Mouse (Mus musculus) cerebellum, postnatal 4 days (tissue): ENCODE results near the gene Arid5b.
A peak's percentile ranks its signal among the peaks of the same experiment; 100 is the strongest.

Source experiments
- DNase-seq, 2 experiments: peaks; one replicate each; pipeline ENCODE4 v3.0.0; 2022; ENCODE audit warnings: low spot score in 2 of 2, mixed read lengths in 1 of 2

Gene Arid5b

GRCm38 (mm10) chr10:68278632-68279361 is at the start of gene Arid5b:
Gene Arid5b (minus strand): TSS chr10:68278740.
- peak in 1 of 2 experiments; percentile 46 for DNase-seq

GRCm38 (mm10) chr10:68325378-68325777 is 46.8 kb upstream of the Arid5b start:
- no peak for DNase-seq

GRCm38 (mm10) chr10:68324061-68324460 is 45.5 kb upstream of the Arid5b start:
- DNase-seq, result no peak

DNA sequence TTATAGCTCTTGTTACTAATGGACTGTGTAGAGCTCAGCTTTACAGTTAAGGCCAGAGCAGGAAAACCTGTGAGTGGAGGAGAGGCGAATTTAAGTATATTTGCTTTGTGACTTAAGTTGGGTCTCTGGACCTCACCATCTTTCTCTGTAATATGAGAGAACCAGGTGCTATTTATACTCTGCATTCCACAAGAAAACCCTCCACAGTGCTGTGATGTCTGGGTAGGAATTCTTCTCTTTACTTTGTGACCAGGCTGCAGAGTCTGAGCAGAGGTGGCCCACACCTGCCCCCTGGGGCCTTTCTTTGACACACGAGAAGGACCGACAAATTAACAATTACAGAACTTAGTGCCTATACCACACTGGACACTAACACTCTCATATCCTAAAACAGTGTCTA is 44.6 kb upstream of the Arid5b start:
- no peak for DNase-seq

DNA sequence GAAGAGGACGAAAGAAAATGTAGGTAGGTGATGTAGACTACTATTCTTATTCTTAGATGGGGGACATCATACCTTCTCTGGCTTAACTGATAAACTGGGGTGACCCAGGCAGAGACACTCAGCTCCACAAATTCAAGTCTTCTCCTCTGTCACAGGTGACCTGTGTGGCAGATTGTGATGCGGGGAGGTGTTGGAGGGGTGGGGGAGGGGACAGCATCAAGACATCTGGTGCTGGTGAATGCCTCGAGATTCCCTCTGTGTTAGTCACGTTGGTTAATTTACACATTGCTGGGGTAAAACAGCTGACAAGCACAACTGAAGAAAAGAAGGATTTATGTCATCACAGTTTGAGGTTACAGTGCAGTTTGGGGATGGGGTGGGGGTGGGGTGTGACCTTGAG is 42.4 kb upstream of the Arid5b start:
- DNase-seq, result no peak

GRCm38 (mm10) chr10:68320496-68320895 is 42.0 kb upstream of the Arid5b start:
- DNase-seq, result no peak

- no peak for DNase-seq
Observed at GRCm38 (mm10) chr10:68319438-68319837, 40.9 kb upstream of the Arid5b start.

DNA sequence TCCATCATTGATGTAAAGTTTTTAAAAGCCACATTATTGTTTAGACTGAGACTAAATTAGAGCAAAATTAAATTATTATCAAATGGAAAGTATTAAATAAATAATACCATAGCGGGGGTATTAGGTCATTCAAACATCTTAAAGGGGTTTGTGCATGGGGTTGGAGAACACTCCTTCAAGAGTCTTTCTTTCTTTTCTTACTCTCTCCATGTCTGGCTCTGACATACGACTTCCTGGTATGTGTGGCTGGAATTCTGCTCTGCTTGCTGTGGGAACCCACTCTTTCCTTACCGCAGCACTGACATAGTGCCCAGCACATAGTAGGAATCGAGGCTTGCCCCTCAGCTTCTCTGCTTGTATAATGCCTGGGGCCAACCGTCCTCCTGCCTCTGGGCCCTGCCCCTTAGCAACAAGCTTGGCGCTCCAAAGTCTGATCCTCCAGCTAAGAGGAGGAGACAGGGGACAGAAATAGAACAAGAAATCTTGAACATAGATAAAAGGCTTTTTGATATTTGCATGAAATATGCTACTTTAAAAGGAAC is 40.0 kb upstream of the Arid5b start:
- DNase-seq, result no peak

DNA sequence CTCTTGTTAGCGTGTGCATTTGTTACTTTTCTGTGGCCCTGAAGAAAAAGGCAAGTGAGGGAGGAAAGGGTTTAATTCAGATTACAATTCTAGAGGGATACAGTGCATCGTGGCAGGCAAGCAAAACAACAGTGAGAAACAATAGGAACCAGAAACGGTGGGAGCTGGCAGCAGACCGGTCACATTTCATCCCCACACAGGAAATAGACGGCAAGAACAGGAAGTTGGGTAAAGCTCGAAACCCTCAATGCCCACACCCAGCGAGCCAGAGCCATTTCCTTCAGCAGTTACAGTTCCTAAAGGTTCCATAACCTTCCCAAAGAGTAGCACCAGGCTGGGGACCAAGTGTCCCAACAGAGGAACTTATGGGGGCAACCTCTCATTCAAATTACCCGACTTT is 34.2 kb upstream of the Arid5b start:
- no peak for DNase-seq

- no peak for DNase-seq
Observed at GRCm38 (mm10) chr10:68301013-68301412, 22.5 kb upstream of the Arid5b start.

DNA sequence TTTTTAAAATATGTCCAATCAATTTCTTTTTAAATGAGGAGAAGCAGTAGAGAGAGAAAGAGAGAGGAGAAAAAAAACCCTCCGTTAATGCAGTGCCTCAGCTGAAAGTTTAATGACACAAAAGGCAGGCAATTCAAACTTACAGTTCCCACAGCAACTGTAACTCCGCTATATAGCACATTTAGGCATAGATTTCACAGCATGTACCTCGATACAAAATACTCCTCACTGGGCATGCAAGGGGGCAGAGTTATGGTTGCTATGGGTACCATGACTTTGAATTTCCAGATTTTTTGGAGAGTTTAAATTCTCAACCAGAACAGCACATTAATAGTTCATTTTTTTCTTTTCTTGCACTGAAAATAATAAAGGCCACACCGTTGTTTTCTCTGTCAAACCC is 10.9 kb upstream of the Arid5b start:
- DNase-seq, result no peak

GRCm38 (mm10) chr10:68282466-68283391 is 4.2 kb upstream of the Arid5b start:
- DNase-seq, result peak; percentile 42 to 76

- no peak for DNase-seq
Observed at GRCm38 (mm10) chr10:68281775-68282106, 3.2 kb upstream of the Arid5b start.

DNA sequence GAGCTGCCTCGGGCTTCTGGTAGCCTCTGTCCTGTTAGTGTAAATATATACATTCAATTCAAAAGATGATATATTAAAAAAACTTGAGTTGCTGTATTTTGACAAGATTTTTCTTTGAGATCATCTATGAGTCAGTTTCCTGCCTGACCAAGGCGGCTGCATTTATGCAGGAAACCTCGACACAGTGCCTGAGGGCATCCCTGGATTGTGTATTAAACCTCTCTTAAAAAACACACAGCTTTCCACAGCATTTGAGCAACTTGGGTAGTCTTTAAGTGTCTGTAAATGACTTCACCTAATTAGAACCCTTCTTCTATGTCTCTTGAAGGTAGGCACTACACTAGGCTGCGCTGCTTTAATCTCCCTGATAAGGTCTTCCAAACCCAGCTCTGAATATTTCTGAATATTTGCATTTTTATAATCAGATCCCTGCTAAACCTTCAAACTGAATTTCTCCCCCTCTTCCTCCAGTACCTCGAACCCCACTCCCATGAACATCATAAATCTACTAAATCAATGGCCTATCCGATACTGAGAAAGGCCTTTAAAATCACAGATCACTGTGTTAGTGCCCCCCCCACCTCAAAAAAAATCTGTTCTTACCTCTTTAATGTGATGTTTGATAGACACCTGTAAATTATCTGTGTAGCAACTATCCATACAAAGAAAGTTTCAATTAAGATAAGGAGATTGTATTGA is 2.7 kb upstream of the Arid5b start:
- DNase-seq, result no peak

- peak; percentile 32 to 63 for DNase-seq
Observed at GRCm38 (mm10) chr10:68279516-68280501, 1.3 kb upstream of the Arid5b start.

DNA sequence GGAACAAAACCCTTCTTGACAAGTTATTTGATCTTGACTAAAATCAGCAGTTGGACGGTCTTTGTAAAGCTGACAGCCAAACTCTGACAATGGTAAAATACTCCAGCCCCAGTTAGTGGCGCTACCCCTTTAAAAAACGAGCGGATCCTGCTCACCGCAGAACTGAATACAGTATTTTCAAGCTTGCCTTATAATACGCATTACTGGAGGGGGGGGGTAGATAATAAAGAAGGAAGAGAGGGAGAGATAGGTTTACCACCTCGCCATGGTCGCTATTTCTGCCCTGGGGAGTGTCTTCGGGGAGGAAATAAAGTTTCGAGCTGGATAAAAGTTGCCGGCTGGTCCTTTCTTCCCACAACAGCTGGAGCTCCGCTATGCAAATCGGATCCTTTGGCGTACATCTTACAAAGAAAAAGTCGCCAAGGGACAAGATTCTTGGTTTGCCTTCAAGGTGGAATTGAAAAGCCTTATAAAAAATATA is 829 bp downstream of the Arid5b start:
- DNase-seq, result no peak

GRCm38 (mm10) chr10:68276976-68277441 is 1.5 kb downstream of the Arid5b start:
- peak in 1 of 2 experiments; percentile 42 for DNase-seq

- peak; percentile 27 to 58 for DNase-seq
Observed at GRCm38 (mm10) chr10:68276350-68276975, 2.1 kb downstream of the Arid5b start.

- DNase-seq, result no peak
Observed at GRCm38 (mm10) chr10:68274900-68275760, 3.4 kb downstream of the Arid5b start.
